Mouse (Mus musculus): ENCODE results near the gene Foxp2. TPM values are rescaled to one million over a fixed set of nuclear protein-coding genes. Genes with fewer than 3 reads are reported as not detected.

Gene Foxp2
- polyA plus RNA-seq (2014; fragmentation: Nextera tagmentation; extraction: Ambion mirVana) = 14.5 and 14.8 TPM in 2 replicates

- Histone ChIP-seq H3K27me3 (ENCODE audit: control insufficient read depth, insufficient read depth, low read length) (no peaks in the 10 kb centered on the region), H3K9ac (ENCODE audit: low read depth, low read length) (peak within 1 kb of the TSS; percentile 83), H3K9me3 (replicated peaks; ENCODE audit: control insufficient read depth, low read length) (no peaks in the 10 kb centered on the region), H3K36me3 (ENCODE audit: control insufficient read depth, insufficient read depth, low read length) (no peaks in the 10 kb centered on the region), H3K4me1 (ENCODE audit: control insufficient read depth, insufficient read depth, low read length) (0 out of 2 replicates have a peak, but pooled peaks cover 4% of the 10 kb centered on the region), H3K4me3 (ENCODE audit: low read depth, low read length) (peak within 1 kb of the TSS; percentile 75), H3K4me2 (peak within 1 kb of the TSS; percentile 85), H3K27ac (ENCODE audit: low read depth, low read length) (peak within 1 kb of the TSS; percentile 81)
- peak; percentile 69 for ATAC-seq (replicated peaks; ENCODE audit: insufficient number of reproducible peaks, low FRiP score, low TSS enrichment)
- under 1% methylated on average over 78 of the region's 80 CpGs for WGBS (ENCODE audit: insufficient replicate concordance)
Observed at GRCm38 (mm10) chr6:14901183-14901970, at the start of gene Foxp2. Foxp2 (plus strand) TSS chr6:14901349.

- Histone ChIP-seq H3K27me3 (ENCODE audit: control insufficient read depth, insufficient read depth, low read length) (no peaks in the 10 kb centered on the region), H3K36me3 (ENCODE audit: control insufficient read depth, insufficient read depth, low read length) (no peaks in the 10 kb centered on the region), H3K27ac (ENCODE audit: low read depth, low read length) (no peak overlapping the region), H3K9me3 (replicated peaks; ENCODE audit: control insufficient read depth, low read length) (no peaks in the 10 kb centered on the region), H3K4me3 (ENCODE audit: low read depth, low read length) (no peak overlapping the region), H3K9ac (ENCODE audit: low read depth, low read length) (no peak overlapping the region), H3K4me2 (no peak overlapping the region), H3K4me1 (ENCODE audit: control insufficient read depth, insufficient read depth, low read length) (no peaks in the 10 kb centered on the region)
- ATAC-seq (replicated peaks; ENCODE audit: insufficient number of reproducible peaks, low FRiP score, low TSS enrichment) = no peak
Observed at GRCm38 (mm10) chr6:14885199-14885598, 15.9 kb upstream of the Foxp2 start.

GRCm38 (mm10) chr6:14897028-14897427 is 4.1 kb upstream of the Foxp2 start:
- Histone ChIP-seq H3K4me2 (no peak overlapping the region), H3K9ac (ENCODE audit: low read depth, low read length) (no peak overlapping the region), H3K4me3 (ENCODE audit: low read depth, low read length) (no peak overlapping the region), H3K9me3 (replicated peaks; ENCODE audit: control insufficient read depth, low read length) (no peaks in the 10 kb centered on the region), H3K27ac (ENCODE audit: low read depth, low read length) (no peak overlapping the region), H3K4me1 (ENCODE audit: control insufficient read depth, insufficient read depth, low read length) (0 out of 2 replicates have a peak, but pooled peaks cover 4% of the 10 kb centered on the region), H3K27me3 (ENCODE audit: control insufficient read depth, insufficient read depth, low read length) (no peaks in the 10 kb centered on the region), H3K36me3 (ENCODE audit: control insufficient read depth, insufficient read depth, low read length) (no peaks in the 10 kb centered on the region)
- no peak for ATAC-seq (replicated peaks; ENCODE audit: insufficient number of reproducible peaks, low FRiP score, low TSS enrichment)
- WGBS (ENCODE audit: insufficient replicate concordance) = 4% methylated on average over 2 of the region's 2 CpGs

GRCm38 (mm10) chr6:14898096-14898855 is 2.9 kb upstream of the Foxp2 start:
- H3K4me1 ChIP-seq (ENCODE audit: control insufficient read depth, insufficient read depth, low read length) = 0 out of 2 replicates have a peak, but pooled peaks cover 4% of the 10 kb centered on the region
- H3K9me3 ChIP-seq (replicated peaks; ENCODE audit: control insufficient read depth, low read length) = no peaks in the 10 kb centered on the region
- no peak for ATAC-seq (replicated peaks; ENCODE audit: insufficient number of reproducible peaks, low FRiP score, low TSS enrichment)
- peak overlapping the region; percentile 75 for H3K4me3 ChIP-seq (ENCODE audit: low read depth, low read length)
- H3K4me2 ChIP-seq = peak overlapping the region; percentile 85
- no peaks in the 10 kb centered on the region for H3K27me3 ChIP-seq (ENCODE audit: control insufficient read depth, insufficient read depth, low read length)
- 3% methylated on average over 31 of the region's 31 CpGs for WGBS (ENCODE audit: insufficient replicate concordance)
- peak overlapping the region; percentile 65 for H3K9ac ChIP-seq (ENCODE audit: low read depth, low read length)
- no peaks in the 10 kb centered on the region for H3K36me3 ChIP-seq (ENCODE audit: control insufficient read depth, insufficient read depth, low read length)
- H3K27ac ChIP-seq (ENCODE audit: low read depth, low read length) = no peak overlapping the region

GRCm38 (mm10) chr6:14899021-14899610 is 2.0 kb upstream of the Foxp2 start:
- peak overlapping the region; percentile 85 for H3K4me2 ChIP-seq
- H3K9me3 ChIP-seq (replicated peaks; ENCODE audit: control insufficient read depth, low read length) = no peaks in the 10 kb centered on the region
- H3K9ac ChIP-seq (ENCODE audit: low read depth, low read length) = no peak overlapping the region; the same call in 1 of the 2 replicates
- H3K36me3 ChIP-seq (ENCODE audit: control insufficient read depth, insufficient read depth, low read length) = no peaks in the 10 kb centered on the region
- 7% methylated on average over 19 of the region's 19 CpGs for WGBS (ENCODE audit: insufficient replicate concordance)
- H3K27me3 ChIP-seq (ENCODE audit: control insufficient read depth, insufficient read depth, low read length) = no peaks in the 10 kb centered on the region
- H3K4me3 ChIP-seq (ENCODE audit: low read depth, low read length) = peak overlapping the region; percentile 75
- ATAC-seq (replicated peaks; ENCODE audit: insufficient number of reproducible peaks, low FRiP score, low TSS enrichment) = no peak
- H3K4me1 ChIP-seq (ENCODE audit: control insufficient read depth, insufficient read depth, low read length) = 0 out of 2 replicates have a peak, but pooled peaks cover 4% of the 10 kb centered on the region
- no peak overlapping the region for H3K27ac ChIP-seq (ENCODE audit: low read depth, low read length)

GRCm38 (mm10) chr6:14899936-14900578 is 1.1 kb upstream of the Foxp2 start:
- WGBS (ENCODE audit: insufficient replicate concordance) = under 1% methylated on average over 29 of the region's 29 CpGs
- Histone ChIP-seq H3K27me3 (ENCODE audit: control insufficient read depth, insufficient read depth, low read length) (no peaks in the 10 kb centered on the region), H3K4me2 (peak overlapping the region; percentile 85), H3K27ac (ENCODE audit: low read depth, low read length) (peak overlapping the region; percentile 81), H3K36me3 (ENCODE audit: control insufficient read depth, insufficient read depth, low read length) (no peaks in the 10 kb centered on the region), H3K9ac (ENCODE audit: low read depth, low read length) (peak overlapping the region; percentile 83), H3K4me1 (ENCODE audit: control insufficient read depth, insufficient read depth, low read length) (0 out of 2 replicates have a peak, but pooled peaks cover 4% of the 10 kb centered on the region), H3K9me3 (replicated peaks; ENCODE audit: control insufficient read depth, low read length) (no peaks in the 10 kb centered on the region), H3K4me3 (ENCODE audit: low read depth, low read length) (peak overlapping the region; percentile 75)
- ATAC-seq (replicated peaks; ENCODE audit: insufficient number of reproducible peaks, low FRiP score, low TSS enrichment) = peak; percentile 56; the same call in 1 of the 2 replicates

GRCm38 (mm10) chr6:14900579-14901021 is 549 bp upstream of the Foxp2 start:
- no peaks in the 10 kb centered on the region for H3K9me3 ChIP-seq (replicated peaks; ENCODE audit: control insufficient read depth, low read length)
- H3K27me3 ChIP-seq (ENCODE audit: control insufficient read depth, insufficient read depth, low read length) = no peaks in the 10 kb centered on the region
- peak overlapping the region; percentile 81 for H3K27ac ChIP-seq (ENCODE audit: low read depth, low read length)
- peak; percentile 73 for ATAC-seq (replicated peaks; ENCODE audit: insufficient number of reproducible peaks, low FRiP score, low TSS enrichment)
- under 1% methylated on average over 20 of the region's 20 CpGs for WGBS (ENCODE audit: insufficient replicate concordance)
- peak overlapping the region; percentile 75 for H3K4me3 ChIP-seq (ENCODE audit: low read depth, low read length)
- peak overlapping the region; percentile 83 for H3K9ac ChIP-seq (ENCODE audit: low read depth, low read length)
- H3K4me1 ChIP-seq (ENCODE audit: control insufficient read depth, insufficient read depth, low read length) = 0 out of 2 replicates have a peak, but pooled peaks cover 4% of the 10 kb centered on the region
- peak overlapping the region; percentile 85 for H3K4me2 ChIP-seq
- H3K36me3 ChIP-seq (ENCODE audit: control insufficient read depth, insufficient read depth, low read length) = no peaks in the 10 kb centered on the region

Measured in heart, embryonic 11.5 days (tissue).